Mouse (Mus musculus): Measurements from ENCODE around the gene Olfr1512.

DNA sequence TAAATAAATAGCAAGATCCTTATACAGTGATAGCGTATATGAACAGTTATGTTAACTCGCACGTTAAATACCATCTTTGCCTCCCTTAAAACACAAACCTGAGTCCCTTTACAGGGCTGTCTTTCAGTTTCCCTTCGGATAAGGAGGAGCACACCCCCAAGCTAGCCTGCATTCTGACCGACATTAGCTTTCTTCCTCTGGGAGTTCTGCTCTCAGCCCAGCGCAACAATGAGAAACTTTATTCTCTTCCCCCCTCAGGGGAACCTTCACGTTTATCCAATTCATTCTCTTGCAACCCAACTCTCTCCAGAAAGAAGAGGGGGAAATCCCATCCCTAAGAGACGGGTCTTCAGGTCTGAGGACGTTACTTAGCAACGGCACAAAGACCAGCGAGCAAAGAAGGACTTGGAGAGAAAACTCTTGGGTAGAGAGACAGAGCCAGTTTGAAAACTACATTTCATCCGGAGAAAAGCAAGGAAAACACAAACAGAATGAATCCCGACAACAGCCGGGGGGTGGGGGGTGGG lies 51.5 kb downstream of the Olfr1512 start:
- TF ChIP-seq POLR2A (IDR thresholded peaks at IDR 0.05; ENCODE audit: borderline replicate concordance, control insufficient read depth, low read depth, low read length) (no peak), CTCF (IDR thresholded peaks at IDR 0.05; ENCODE audit: control insufficient read depth, insufficient read depth, low read length) (no peak)

Data from bone marrow, adult 2 months (tissue).